Mouse (Mus musculus) heart, postnatal 0 days (tissue): ENCODE measurements around the gene Zfp82. TPM values are rescaled to one million over a fixed set of nuclear protein-coding genes. Genes with fewer than 3 reads are reported as not detected.

Experiments used
- ATAC-seq: fragments of 200-750 bp; cut with Nextera tagmentation; 2 replicates; pipeline ENCODE4 v1.8.0; 2017; ENCODE audit warnings: low read depth, moderate number of reproducible peaks, moderate library complexity; ENCODE audit not compliant: insufficient read depth
- DNase-seq: peaks from one replicate; pipeline ENCODE4 v3.0.0-alpha.2; 2016; ENCODE audit warnings: low spot score
- H3K27ac ChIP-seq: fragments of 300-500 bp; sonication (generic); 2 replicates; pipeline ENCODE4 v1.5.1; 2014; ENCODE audit warnings: low read depth, mild to moderate bottlenecking
- H3K27me3 ChIP-seq: fragments of 300-500 bp; sonication (generic); 2 replicates; pipeline ENCODE4 v1.6.1; 2014; ENCODE audit warnings: low read length, mixed read lengths; ENCODE audit not compliant: control insufficient read depth, insufficient read depth
- H3K36me3 ChIP-seq: fragments of 300-500 bp; sonication (generic); replicated peaks from 2 replicates; pipeline ENCODE4 v1.6.1; 2014; ENCODE audit warnings: low read length, mixed read lengths; ENCODE audit not compliant: control insufficient read depth, insufficient read depth
- H3K4me1 ChIP-seq: fragments of 300-500 bp; sonication (generic); 2 replicates; pipeline ENCODE4 v1.6.1; 2014; ENCODE audit warnings: antibody characterized with exemption; ENCODE audit not compliant: control insufficient read depth, insufficient read depth
- H3K4me2 ChIP-seq: fragments of 300-500 bp; sonication (generic); 2 replicates; pipeline ENCODE4 v1.6.1; 2014; ENCODE audit warnings: low read depth, mild to moderate bottlenecking, low read length, moderate library complexity
- H3K4me3 ChIP-seq: fragments of 300-500 bp; sonication (generic); 2 replicates; pipeline ENCODE4 v1.5.1; 2014; ENCODE audit warnings: low read depth, low read length
- H3K9ac ChIP-seq: fragments of 300-500 bp; sonication (generic); replicated peaks from 2 replicates; pipeline ENCODE4 v1.6.1; 2014; ENCODE audit warnings: low read depth, low read length, mixed read lengths
- H3K9me3 ChIP-seq: fragments of 300-500 bp; sonication (generic); replicated peaks from 2 replicates; pipeline ENCODE4 v1.6.1; 2016; ENCODE audit warnings: low read length; ENCODE audit not compliant: control insufficient read depth
- CTCF ChIP-seq: IDR thresholded peaks from 2 replicates; pipeline ENCODE4 v1.5.1; 2016; ENCODE audit warnings: antibody characterized with exemption, control low read depth, low read depth
- EP300 ChIP-seq: IDR thresholded peaks from 2 replicates; pipeline ENCODE4 v1.6.1; 2016; ENCODE audit warnings: antibody characterized with exemption, low read depth
- WGBS: fragments of 180-500 bp; shearing (Covaris S2); extraction: QIAGEN DNeasy Blood & Tissue Kit; methylation state at CpG from one replicate; pipeline ENCODE4 v1.1.7; 2014; 5-methylcytosine and 5-hydroxymethylcytosine counted together
- polyA plus RNA-seq: library from polyadenylated mRNA; unstranded; fragments of >200 nt; fragmentation: Nextera tagmentation; extraction: Ambion mirVana; gene quantifications from 2 replicates; pipeline ENCODE4 v1.2.1, GENCODE M21; 2015
- total RNA-seq: library from RNA; depleted of rRNA; stranded (reverse); fragments of >200 nt; gene quantifications from 2 replicates; pipeline ENCODE4 v1.2.3, GENCODE M21; 2014; ENCODE audit warnings: low replicate concordance

Gene Zfp82
- total and polyA plus RNA-seq, 2 experiments from 2014 or later: 0.08 to 1.9 TPM

- peak; percentile 54 for TF ChIP-seq CTCF
- TF ChIP-seq EP300: 0 out of 2 replicates have a peak, but pooled peaks have one; percentile 18
- DNase-seq (peak; percentile 43), ATAC-seq (no peak)
- H3K36me3 ChIP-seq: no peaks in the 10 kb centered on the region; the same call in 1 of the 2 replicates
- H3K27me3 ChIP-seq: no peaks in the 10 kb centered on the region
- WGBS: 9% methylated on average over 9 of the region's 9 CpGs
- H3K27ac ChIP-seq: peak overlapping the region; percentile 49; the same call in 1 of the 2 replicates
- H3K9ac ChIP-seq: no peak overlapping the region; the same call in 1 of the 2 replicates
- no peaks in the 10 kb centered on the region for H3K9me3 ChIP-seq
- peaks cover 14% of the 10 kb centered on the region for H3K4me1 ChIP-seq
- H3K4me2 ChIP-seq: peak overlapping the region; percentile 81
- peak overlapping the region; percentile 53 for H3K4me3 ChIP-seq
Observed at GRCm38 (mm10) chr7:30090970-30091585, 18.4 kb upstream of the Zfp82 start.

GRCm38 (mm10) chr7:30090092-30090969, 17.6 kb upstream of the Zfp82 start, which contains the start of the genes Gm26920 and Zfp566:
Gm26920 (minus strand) TSS chr7:30090410.
Zfp566 (minus strand) TSS chr7:30090527.
- H3K4me3 ChIP-seq: peak within 1 kb of the TSS; percentile 53
- H3K27me3 ChIP-seq: no peaks in the 10 kb centered on the region
- peak within 1 kb of the TSS; percentile 60 for H3K9ac ChIP-seq
- H3K9me3 ChIP-seq: no peaks in the 10 kb centered on the region
- H3K4me2 ChIP-seq: peak within 1 kb of the TSS; percentile 81
- ATAC-seq: peak; percentile 91
- WGBS: under 1% methylated on average over 40 of the region's 40 CpGs
- DNase-seq: peak; percentile 99
- H3K4me1 ChIP-seq: peaks cover 14% of the 10 kb centered on the region
- no peaks in the 10 kb centered on the region; the same call in 1 of the 2 replicates for H3K36me3 ChIP-seq
- TF ChIP-seq CTCF (no peak), EP300 (no peak; the same call in 1 of the 2 replicates)
- H3K27ac ChIP-seq: peak within 1 kb of the TSS; percentile 60

- Histone ChIP-seq H3K27ac (no peak overlapping the region), H3K27me3 (no peaks in the 10 kb centered on the region), H3K4me1 (peaks cover 13% of the 10 kb centered on the region), H3K36me3 (no peaks in the 10 kb centered on the region; the same call in 1 of the 2 replicates), H3K9me3 (no peaks in the 10 kb centered on the region), H3K9ac (peak overlapping the region; percentile 60), H3K4me3 (peak overlapping the region; percentile 53), H3K4me2 (peak overlapping the region; percentile 81)
- ATAC-seq (no peak), DNase-seq (no peak)
- WGBS: 24% methylated on average over 6 of the region's 6 CpGs
- TF ChIP-seq EP300 (no peak), CTCF (no peak)
Observed at GRCm38 (mm10) chr7:30089405-30089804, 16.7 kb upstream of the Zfp82 start.

- 86% methylated on average over 9 of the region's 9 CpGs for WGBS
- H3K4me2 ChIP-seq: no peak overlapping the region
- ATAC-seq (no peak), DNase-seq (no peak)
- H3K36me3 ChIP-seq: no peaks in the 10 kb centered on the region; the same call in 1 of the 2 replicates
- no peak overlapping the region for H3K27ac ChIP-seq
- no peak overlapping the region for H3K9ac ChIP-seq
- no peaks in the 10 kb centered on the region for H3K27me3 ChIP-seq
- H3K4me1 ChIP-seq: peaks cover 7% of the 10 kb centered on the region; the same call in 1 of the 2 replicates
- H3K4me3 ChIP-seq: no peak overlapping the region
- no peak for TF ChIP-seq CTCF
- no peaks in the 10 kb centered on the region for H3K9me3 ChIP-seq
Observed at GRCm38 (mm10) chr7:30086524-30086923, 13.8 kb upstream of the Zfp82 start.

GRCm38 (mm10) chr7:30064622-30065021, 8.1 kb downstream of the Zfp82 start:
- no peaks in the 10 kb centered on the region for H3K9me3 ChIP-seq
- no peak overlapping the region for H3K27ac ChIP-seq
- H3K4me3 ChIP-seq: no peak overlapping the region
- 82% methylated on average over 5 of the region's 5 CpGs for WGBS
- ATAC-seq: no peak
- DNase-seq: no peak
- no peak for TF ChIP-seq EP300
- 0 out of 2 replicates have a peak, but pooled peaks have one; percentile 2 for TF ChIP-seq CTCF
- no peak overlapping the region for H3K9ac ChIP-seq
- H3K27me3 ChIP-seq: no peaks in the 10 kb centered on the region
- no peak overlapping the region for H3K4me2 ChIP-seq
- H3K36me3 ChIP-seq: peaks cover 10% of the 10 kb centered on the region; the same call in 1 of the 2 replicates
- H3K4me1 ChIP-seq: no peaks in the 10 kb centered on the region
